Comparison of ENCODE assay signal across 10 mouse cellular contexts in genomic region chr14:105589751-105590150, GRCm38 (mm10).
DNase-seq lines count a peak whose midpoint lies in the region; ATAC-seq and TF ChIP-seq lines count a peak whose summit lies in the region.
"Had no signal": no experiment of that assay in that cellular context is flagged by ENCODE, and none has a peak within 500 bp of the region (broad histone marks: within the 10 kb centered on the region; RNA-seq: fewer than 3 reads in every experiment).

No protein-coding gene starts in this region.

- H3K27me3 ChIP-seq in limb, embryonic 14.5 days (ENCODE audit: control insufficient read depth, insufficient read depth, low read length) = no peaks in the 10 kb centered on the region
- 0 out of 2 replicates have a peak, but pooled peaks cover 4% of the 10 kb centered on the region for H3K27me3 ChIP-seq in forebrain, embryonic 12.5 days
- no peaks in the 10 kb centered on the region for H3K27me3 ChIP-seq in forebrain, embryonic 11.5 days (ENCODE audit: control insufficient read depth, insufficient read depth, low read length)

- H3K36me3 ChIP-seq in limb, embryonic 14.5 days (ENCODE audit: control insufficient read depth, insufficient read depth, low read length) = no peaks in the 10 kb centered on the region
- no peaks in the 10 kb centered on the region for H3K36me3 ChIP-seq in forebrain, embryonic 12.5 days (replicated peaks)
- H3K36me3 ChIP-seq in forebrain, embryonic 11.5 days (ENCODE audit: control insufficient read depth, insufficient read depth, low read length) = no peaks in the 10 kb centered on the region

- H3K4me2 ChIP-seq in limb, embryonic 14.5 days (replicated peaks; ENCODE audit: low read depth, low read length, severe bottlenecking) = peak overlapping the region; percentile 18; the same call in 1 of the 2 replicates
- no peak overlapping the region for H3K4me2 ChIP-seq in forebrain, embryonic 12.5 days
- H3K4me2 ChIP-seq in forebrain, embryonic 11.5 days (ENCODE audit: low read depth, low read length, severe bottlenecking) = no peak overlapping the region

- no peak overlapping the region; the same call in 1 of the 2 replicates for H3K4me3 ChIP-seq in limb, embryonic 14.5 days (replicated peaks; ENCODE audit: low read length)
- no peak overlapping the region for H3K4me3 ChIP-seq in forebrain, embryonic 12.5 days (replicated peaks)
- H3K4me3 ChIP-seq in forebrain, embryonic 11.5 days (ENCODE audit: low read depth, low read length) = no peak overlapping the region

- peak; percentile 16 for DNase-seq in cerebellum, adult 8-10 months
- no peak for DNase-seq in cerebellum, postnatal 36 days
- peak; percentile 4 to 55 for DNase-seq in layer of hippocampus, adult 18-20 months (ENCODE audit: low spot score in 2 of 2)
- no peak for DNase-seq in layer of hippocampus, postnatal 25 days (ENCODE audit: extremely low spot score in 1 of 2, low spot score in 1 of 2)
- DNase-seq in cerebellum, postnatal 25 days = peak; percentile 9 to 10
- DNase-seq in limb, embryonic 14.5 days (ENCODE audit: low spot score) = no peak
- no peak for DNase-seq in forebrain, embryonic 11.5 days (ENCODE audit: low spot score)
- DNase-seq: gastrocnemius, postnatal 14 days; thymus, postnatal 36 days had no signal

- peaks cover 29% of the 10 kb centered on the region for H3K4me1 ChIP-seq in limb, embryonic 14.5 days (ENCODE audit: control insufficient read depth, insufficient read depth, low read length)
- peaks cover 13% of the 10 kb centered on the region for H3K4me1 ChIP-seq in forebrain, embryonic 12.5 days
- H3K4me1 ChIP-seq in forebrain, embryonic 11.5 days (replicated peaks; ENCODE audit: control insufficient read depth, insufficient read depth, low read length) = peaks cover 6% of the 10 kb centered on the region; the same call in 1 of the 2 replicates

- no peak overlapping the region for H3K9ac ChIP-seq in limb, embryonic 14.5 days (ENCODE audit: low read depth, low read length, severe bottlenecking)
- no peak overlapping the region for H3K9ac ChIP-seq in forebrain, embryonic 12.5 days
- no peak overlapping the region for H3K9ac ChIP-seq in forebrain, embryonic 11.5 days (ENCODE audit: low read length)

- no peaks in the 10 kb centered on the region for H3K9me3 ChIP-seq in limb, embryonic 14.5 days (ENCODE audit: control insufficient read depth, low read length)
- H3K9me3 ChIP-seq in forebrain, embryonic 12.5 days = no peaks in the 10 kb centered on the region
- H3K9me3 ChIP-seq in forebrain, embryonic 11.5 days (ENCODE audit: control insufficient read depth, low read length) = no peaks in the 10 kb centered on the region

- WGBS in limb, embryonic 14.5 days = 80% methylated on average over 7 of the region's 7 CpGs
- 67% methylated on average over 7 of the region's 7 CpGs for WGBS in forebrain, embryonic 12.5 days
- 77% methylated on average over 7 of the region's 7 CpGs for WGBS in forebrain, embryonic 11.5 days

- ATAC-seq in limb, embryonic 14.5 days (ENCODE audit: low FRiP score, low read depth) = no peak
- no peak for ATAC-seq in forebrain, embryonic 12.5 days (ENCODE audit: low FRiP score)
- no peak for ATAC-seq in forebrain, embryonic 11.5 days (replicated peaks; ENCODE audit: low FRiP score)

- H3K27ac ChIP-seq in limb, embryonic 14.5 days (replicated peaks; ENCODE audit: low read depth, low read length) = peak overlapping the region; percentile 71; the same call in 1 of the 2 replicates
- H3K27ac ChIP-seq in forebrain, embryonic 12.5 days = no peak overlapping the region
- no peak overlapping the region for H3K27ac ChIP-seq in forebrain, embryonic 11.5 days (ENCODE audit: low read depth, low read length)

- TF ChIP-seq POLR2A in limb, embryonic 14.5 days (IDR thresholded peaks at IDR 0.05; ENCODE audit: borderline replicate concordance, extremely low read depth, insufficient read depth, insufficient read length) = no peak

Comparison
In these comparisons a context has a peak if more than half of its experiments do, and no peak if none do; other contexts are left out.
1. DNase-seq: peak in cerebellum, adult 8-10 months (single experiment), layer of hippocampus, adult 18-20 months (2 of 2) and cerebellum, postnatal 25 days (2 of 2); none in cerebellum, postnatal 36 days (0 of 2), layer of hippocampus, postnatal 25 days (0 of 2), limb, embryonic 14.5 days (single experiment) and forebrain, embryonic 11.5 days (single experiment).